Mouse (Mus musculus) C2C12 (cell line): ENCODE data around the gene Polr3f.

ENCODE experiments used
- CEBPB ChIP-seq: IDR thresholded peaks from one replicate; pipeline ENCODE4 v1.6.1; 2011; ENCODE audit warnings: low read depth, mild to moderate bottlenecking, control low read depth, moderate library complexity
- CTCF ChIP-seq: IDR thresholded peaks from one replicate; pipeline ENCODE4 v1.5.1; 2011; ENCODE audit not compliant: control insufficient read depth, insufficient read depth, insufficient read length
- MAX ChIP-seq: IDR thresholded peaks from one replicate; pipeline ENCODE4 v1.6.1; 2011; ENCODE audit warnings: mild to moderate bottlenecking, control low read depth
- MYOD1 ChIP-seq: IDR thresholded peaks from one replicate; pipeline ENCODE4 v1.6.1; 2011; ENCODE audit warnings: low read depth; ENCODE audit not compliant: control insufficient read depth, insufficient read length

DNA sequence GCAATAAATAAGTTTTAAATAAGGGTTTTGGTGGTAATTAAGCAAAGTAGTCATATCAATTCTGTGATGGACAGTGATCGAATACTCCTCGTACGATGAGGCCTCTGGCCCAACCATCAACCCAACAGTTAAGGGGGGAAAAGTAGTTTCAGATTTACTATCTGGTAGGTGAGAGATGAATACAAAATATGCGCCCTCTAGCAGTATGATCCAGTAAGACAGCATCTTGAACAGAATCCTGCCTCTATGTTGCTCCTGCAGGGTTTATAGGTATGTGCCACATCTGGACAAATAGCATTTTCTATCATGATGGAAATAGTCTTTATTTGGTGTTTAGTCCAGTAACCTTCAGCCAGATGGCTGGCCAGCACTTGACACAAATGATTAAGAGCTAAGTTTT is 13.7 kb downstream of the Polr3f start:
- no peak for TF ChIP-seq CTCF
- no peak for TF ChIP-seq CEBPB
- TF ChIP-seq MAX: no peak
- no peak for TF ChIP-seq MYOD1
